Mouse (Mus musculus) kidney, adult 2 months (tissue): ENCODE results near the gene Lpp.

ENCODE experiments used
- CTCF ChIP-seq: fragments of 200-500 bp; conservative IDR thresholded peaks from 2 replicates; pipeline ENCODE4 v1.5.1; 2011; ENCODE audit warnings: low read depth, mild to moderate bottlenecking, control low read depth, low read length, moderate library complexity, mixed read lengths; ENCODE audit not compliant: insufficient read depth, insufficient read length
- POLR2A ChIP-seq: fragments of 200-500 bp; IDR thresholded peaks from one replicate; pipeline ENCODE4 v1.6.1; 2011; ENCODE audit warnings: low read depth, low read length, control low read depth

GRCm38 (mm10) chr16:24598567-24598966, 205.3 kb downstream of the Lpp start:
- no peak for TF ChIP-seq POLR2A
- TF ChIP-seq CTCF, result no peak
